Mouse (Mus musculus): Measurements from ENCODE around the gene Ube4b. TPM values are rescaled to one million over a fixed set of nuclear protein-coding genes. Genes with fewer than 3 reads are reported as not detected.
"Not testable (repeated sequence)": the region's sequence is repeated elsewhere in the genome, so short reads cannot be mapped to it uniquely, and the experiment has no call there.

Ube4b gene
- 95.4 and 101 TPM in 2 replicates for polyA plus RNA-seq (2012; rRNA removed)

DNA sequence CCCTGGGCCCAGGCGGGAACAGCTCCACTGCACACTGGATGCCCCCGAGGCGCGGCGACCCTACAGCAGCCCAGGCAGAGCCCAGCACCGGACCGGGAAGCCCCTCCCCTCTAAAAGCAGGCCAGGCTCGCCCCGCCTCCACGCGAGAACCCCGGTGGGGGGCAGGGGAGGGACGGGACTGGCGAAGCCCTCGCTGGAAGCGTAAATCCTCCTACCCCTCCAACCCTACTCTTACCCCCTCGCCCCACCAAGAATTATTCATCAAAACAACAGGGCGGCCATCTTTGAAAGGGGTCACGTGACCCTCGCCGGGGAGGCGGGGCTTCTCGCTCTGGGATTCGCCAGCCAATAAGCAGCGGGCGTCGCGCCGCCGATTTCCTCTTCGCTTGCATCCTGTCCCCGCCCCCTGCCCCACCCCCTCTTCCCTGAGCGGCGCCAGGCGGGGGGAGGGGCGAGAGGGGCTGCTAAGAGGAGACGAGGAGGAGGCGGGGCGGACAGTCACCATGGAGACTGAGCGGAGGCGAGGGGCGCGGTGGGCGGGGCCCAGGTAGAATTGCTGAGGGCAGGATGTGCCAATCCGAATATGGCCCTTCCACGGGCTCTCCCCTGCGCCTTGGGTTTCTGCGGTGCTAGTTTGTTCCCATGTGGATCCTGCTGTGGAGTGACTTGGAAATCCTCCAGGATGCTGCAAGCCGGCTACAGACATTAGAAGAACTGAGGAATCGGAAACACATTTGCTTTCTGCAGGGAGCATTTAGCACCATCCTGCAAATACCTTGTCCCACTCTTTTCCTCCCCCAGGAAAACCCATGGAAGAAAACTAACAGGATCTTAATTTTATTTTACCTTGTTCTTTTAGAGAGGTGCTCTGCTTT is at the start of gene Ube4b:
Gene Ube4b, minus strand, starts transcription at position 425 of the 875 bp plus-strand sequence.
- peak; percentile 95 to 98 for DNase-seq (ENCODE audit: extremely low spot score in 1 of 2, low spot score in 1 of 2)

DNA sequence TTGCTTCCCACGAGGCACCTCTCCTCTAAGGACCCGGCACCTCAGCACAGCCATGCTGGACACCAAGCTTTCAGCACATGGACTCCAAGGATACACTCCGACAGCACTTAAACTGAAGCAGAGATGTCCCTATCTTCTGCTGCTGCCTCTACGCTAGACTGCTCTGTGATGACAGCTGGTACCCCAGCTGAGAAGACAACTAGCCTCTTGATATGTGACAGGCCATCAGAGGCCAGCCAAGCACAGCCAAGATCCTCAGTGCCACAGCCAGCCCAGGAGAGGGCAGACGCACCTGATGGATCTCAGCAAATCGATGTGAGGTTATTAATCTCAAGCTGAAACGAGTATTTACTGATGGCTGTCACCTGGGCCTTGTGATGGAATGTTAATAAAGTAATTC is 48.5 kb upstream of the Ube4b start:
- no peak for DNase-seq (ENCODE audit: extremely low spot score in 1 of 2, low spot score in 1 of 2)

DNA sequence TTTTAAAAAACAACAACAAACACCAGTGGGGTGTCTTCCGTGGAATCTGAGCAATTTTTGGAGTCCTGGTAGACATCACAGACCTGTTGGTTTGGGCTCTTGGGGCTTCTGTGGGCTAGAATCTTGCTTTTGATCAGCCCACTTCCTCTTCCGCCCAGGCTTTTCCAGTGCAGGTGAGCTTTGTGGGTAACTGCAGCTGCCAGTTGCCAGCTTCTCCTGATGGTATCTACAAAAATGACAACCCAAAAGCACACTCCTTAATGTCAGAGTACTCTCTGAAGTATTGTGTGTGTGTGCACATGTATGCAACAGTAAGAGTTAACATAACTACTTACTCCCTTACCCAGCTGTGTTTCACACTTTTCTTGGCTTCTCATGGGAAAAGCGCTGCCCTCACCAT is 43.0 kb upstream of the Ube4b start:
- no peak for DNase-seq (ENCODE audit: extremely low spot score in 1 of 2, low spot score in 1 of 2)

DNA sequence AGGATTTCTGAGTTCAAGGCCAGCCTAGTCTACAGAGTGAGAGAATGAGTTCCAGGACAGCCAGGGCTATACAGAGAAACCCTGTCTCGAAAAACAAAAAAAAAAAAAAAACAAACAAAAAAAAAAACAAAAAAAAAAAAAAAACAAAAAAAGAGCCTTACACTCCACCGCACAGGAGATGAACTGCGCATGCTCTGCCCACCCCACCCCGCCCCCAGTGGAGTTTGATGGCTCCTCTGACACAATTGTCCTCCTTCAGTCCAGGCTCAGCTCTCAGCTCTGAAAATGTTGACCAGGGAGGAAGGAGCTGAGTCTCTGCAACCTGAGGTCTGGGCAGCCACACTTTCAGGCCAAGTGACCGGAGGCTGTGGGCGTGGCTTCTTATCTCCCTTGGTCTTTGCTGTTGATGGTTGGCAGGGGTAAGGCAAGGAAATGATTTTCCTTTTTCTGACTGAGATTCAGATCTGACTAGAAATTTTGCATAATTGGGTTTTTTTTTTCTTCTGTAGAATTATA is 36.9 kb upstream of the Ube4b start:
- no peak for DNase-seq (ENCODE audit: extremely low spot score in 1 of 2, low spot score in 1 of 2)

DNA sequence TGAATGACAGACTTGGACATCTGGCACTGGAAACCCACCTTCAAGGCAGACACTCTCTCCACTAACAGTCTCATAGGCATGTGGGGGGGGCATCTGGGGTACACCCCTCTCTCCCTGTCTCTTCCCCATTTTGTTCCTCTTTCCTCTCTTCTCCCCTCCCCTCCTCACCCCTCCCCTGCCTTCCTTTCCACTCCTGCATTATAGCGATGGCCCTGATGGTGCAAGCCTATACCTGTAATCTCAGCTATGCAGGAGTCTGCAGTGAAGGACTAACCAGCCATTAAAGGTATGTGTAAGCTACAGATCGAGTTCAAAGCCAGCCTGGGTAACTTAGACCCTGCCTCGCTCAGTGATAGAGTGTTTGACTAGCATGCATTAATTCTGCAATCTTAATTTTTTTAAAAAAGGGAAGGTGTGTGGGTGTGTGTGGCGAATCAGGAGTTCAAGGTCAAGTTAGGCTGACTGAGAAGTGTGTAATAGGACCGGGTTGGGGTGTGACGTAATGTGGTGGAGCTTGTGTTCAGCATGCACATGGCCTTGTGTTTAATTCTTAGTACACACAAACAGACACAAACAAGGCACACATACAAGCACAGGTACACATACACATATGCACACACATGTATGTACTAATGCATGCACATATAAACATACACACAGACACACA is 35.9 kb upstream of the Ube4b start:
- DNase-seq (ENCODE audit: extremely low spot score in 1 of 2, low spot score in 1 of 2), result no peak

DNA sequence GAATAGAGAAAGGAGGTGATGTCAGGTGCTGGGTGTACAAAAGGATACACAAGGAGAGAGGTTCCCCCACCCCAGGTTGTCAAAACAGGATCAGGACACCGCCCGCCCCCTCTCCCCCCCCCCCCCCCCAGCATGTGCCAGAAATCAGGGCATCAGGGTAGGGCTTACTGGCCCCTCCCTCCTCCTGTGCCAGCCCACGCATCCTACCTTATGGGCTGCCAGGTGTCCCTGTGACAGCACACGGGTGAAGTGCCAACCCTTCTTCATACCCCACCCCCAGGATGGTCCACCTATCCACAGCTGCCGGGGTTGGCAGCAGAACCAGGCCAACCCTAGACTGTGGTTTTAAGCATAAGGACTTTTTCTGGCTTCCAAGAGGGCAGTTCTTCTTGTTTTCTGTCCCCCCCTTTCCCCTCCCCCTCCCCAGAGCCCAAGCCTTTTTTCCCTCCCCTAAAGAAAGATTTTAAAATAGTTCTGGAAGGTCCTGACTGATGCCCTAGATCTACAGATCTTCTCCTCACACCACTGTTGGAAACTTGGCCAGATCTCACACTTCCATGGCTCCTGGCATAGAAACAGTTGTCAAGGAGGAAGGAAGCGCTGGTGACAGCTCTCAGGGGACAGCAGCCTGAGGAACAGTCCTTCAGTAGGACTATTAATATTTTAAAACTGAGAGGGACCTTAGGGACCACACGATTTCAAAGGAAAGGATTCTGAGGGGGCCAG is 35.2 kb upstream of the Ube4b start:
- DNase-seq (ENCODE audit: extremely low spot score in 1 of 2, low spot score in 1 of 2), result peak in 1 of 2 experiments; percentile 6

DNA sequence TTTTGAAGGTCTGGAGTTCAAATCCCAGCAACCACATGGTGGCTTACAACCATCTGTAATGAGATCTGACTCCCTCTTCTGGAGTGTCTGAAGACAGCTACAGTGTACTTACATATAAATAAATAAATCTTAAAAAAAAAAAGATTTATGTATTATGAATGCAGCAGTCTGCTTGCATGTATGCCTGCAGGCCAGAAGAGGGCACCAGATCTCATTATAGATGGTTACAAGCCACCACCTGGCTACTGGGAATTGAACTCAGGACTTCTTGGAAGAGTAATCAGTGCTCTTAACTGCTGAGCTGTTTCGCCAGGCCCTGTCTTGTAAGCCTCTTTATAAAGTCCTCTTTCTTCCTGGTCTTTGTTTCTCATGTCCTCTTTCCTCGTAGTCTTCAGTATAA is 33.9 kb upstream of the Ube4b start:
- DNase-seq (ENCODE audit: extremely low spot score in 1 of 2, low spot score in 1 of 2), result not testable (repeated sequence)

DNA sequence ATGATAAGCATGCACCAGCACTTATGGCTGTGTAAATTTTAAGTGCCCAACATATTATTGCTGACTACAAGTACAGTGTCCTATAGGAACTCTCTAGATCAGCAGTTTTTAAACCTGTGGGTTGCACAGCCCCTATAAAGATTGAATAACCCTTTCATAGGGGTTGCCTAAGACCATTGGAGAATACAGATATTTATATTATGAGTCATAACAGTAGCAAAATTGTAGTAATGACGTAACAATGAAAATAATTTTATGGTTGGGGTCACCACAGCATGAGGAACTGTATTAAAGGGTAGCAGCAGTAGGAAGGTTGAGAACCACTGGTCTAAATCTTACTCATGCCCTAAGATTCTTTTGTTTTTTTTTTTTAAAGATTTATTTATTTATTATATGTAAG is 32.9 kb upstream of the Ube4b start:
- DNase-seq (ENCODE audit: extremely low spot score in 1 of 2, low spot score in 1 of 2), result no peak

DNA sequence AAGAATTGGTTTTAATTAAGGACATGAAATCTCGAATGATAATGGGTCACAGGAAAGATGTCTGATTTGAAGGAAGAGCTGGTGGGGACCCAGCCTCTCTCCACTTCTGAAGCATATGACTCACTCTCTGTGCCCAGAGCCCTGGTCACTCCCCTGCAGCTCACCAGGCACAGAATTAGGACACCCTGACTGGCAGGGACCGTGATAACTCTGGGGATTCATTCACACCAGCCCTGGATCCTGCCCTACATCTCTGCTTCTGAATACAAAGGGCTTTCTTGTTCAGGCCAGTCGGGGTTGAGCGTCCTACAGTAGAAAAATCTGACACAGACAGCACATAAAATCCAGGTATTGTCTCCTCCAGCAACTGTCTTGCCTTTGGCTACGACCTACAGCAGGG is 32.0 kb upstream of the Ube4b start:
- DNase-seq (ENCODE audit: extremely low spot score in 1 of 2, low spot score in 1 of 2), result no peak

DNA sequence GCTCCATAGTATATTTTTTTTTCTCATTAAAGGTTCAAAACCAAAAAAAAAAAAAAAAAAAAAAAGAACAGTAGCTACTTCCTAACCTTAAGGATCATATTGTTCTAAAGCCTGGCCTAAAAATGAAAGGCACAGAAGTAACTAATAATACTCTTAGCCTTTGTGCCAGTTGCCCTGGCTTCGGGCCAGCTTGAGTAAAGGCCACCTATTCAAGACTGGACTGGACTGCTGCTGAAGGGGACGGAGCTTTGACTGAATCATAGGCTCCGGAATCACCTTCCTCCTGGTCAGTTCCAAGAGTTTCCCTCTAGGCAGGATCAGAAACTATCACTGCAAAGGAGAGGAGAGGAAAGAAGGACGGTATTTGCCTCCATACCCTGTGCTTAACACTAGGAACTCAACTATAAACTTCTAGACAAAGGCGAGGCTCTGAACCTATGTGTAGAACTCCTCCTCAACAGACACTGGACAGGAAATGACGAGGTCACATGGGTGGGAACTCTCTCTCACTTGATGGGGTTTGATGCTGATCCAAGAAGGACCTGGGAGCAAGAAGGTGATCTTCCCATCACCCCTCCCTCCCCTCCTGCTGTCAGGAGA is 31.4 kb upstream of the Ube4b start:
- no peak for DNase-seq (ENCODE audit: extremely low spot score in 1 of 2, low spot score in 1 of 2)

DNA sequence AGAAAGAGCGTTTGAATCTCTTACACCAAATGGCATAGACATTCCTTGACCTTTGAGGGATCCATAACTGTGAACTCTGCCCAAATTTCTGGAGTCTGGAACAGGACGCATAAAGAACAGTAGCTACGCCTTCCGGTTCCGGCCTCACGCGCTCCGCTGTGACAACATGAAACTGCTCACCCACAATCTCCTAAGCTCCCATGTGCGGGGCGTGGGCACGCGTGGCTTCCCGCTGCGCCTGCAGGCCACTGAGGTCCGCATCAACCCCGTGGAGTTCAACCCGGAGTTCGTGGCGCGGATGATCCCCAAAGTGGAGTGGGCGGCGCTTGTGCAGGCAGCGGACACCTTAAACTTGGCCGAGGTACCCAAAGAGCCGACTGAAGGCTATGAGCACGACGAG is 30.6 kb upstream of the Ube4b start:
- not testable (repeated sequence) for DNase-seq (ENCODE audit: extremely low spot score in 1 of 2, low spot score in 1 of 2)

DNA sequence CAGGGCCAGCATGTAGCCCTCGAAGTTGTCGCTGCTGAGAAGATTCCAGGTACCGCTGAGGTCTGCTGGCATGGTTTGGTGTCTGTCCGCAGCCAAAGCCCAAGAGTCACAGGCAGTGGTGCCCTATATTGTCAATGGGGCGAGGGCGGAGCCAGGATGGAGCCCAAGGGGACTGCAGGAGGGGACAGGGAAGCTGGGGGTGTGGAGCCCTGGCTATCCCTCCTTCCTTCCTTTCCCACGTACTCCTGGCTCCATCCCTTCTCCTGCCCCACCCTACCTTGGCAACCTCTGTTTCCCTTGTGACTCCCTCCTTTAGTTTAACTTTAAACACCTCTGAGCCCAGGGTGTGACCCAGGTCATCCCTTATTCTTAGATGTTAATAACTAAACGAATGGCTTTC is 28.3 kb upstream of the Ube4b start, which contains the start of gene Rbp7:
Gene Rbp7, minus strand, starts transcription at position 100 of the 400 bp plus-strand sequence.
- no peak for DNase-seq (ENCODE audit: extremely low spot score in 1 of 2, low spot score in 1 of 2)

DNA sequence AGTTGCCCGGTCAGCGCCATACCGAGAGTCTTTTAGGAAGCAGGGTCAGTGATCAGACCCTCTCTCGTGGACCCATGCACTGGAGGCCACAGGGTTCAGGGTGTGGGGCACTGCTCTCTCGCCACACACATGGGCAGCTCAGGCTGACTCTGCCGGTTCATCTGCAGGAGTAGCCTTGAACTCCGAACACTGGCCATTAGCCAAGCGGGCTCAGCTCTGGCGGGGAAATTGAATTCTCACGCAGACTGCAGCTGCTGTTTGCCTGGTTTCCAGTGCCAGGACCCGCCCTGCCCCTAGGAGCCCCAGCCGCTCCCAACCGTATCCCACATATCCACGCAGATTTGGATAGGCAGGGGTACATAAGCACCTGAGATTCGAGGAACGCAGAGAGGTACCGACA is 27.7 kb upstream of the Ube4b start:
- DNase-seq (ENCODE audit: extremely low spot score in 1 of 2, low spot score in 1 of 2), result no peak

DNA sequence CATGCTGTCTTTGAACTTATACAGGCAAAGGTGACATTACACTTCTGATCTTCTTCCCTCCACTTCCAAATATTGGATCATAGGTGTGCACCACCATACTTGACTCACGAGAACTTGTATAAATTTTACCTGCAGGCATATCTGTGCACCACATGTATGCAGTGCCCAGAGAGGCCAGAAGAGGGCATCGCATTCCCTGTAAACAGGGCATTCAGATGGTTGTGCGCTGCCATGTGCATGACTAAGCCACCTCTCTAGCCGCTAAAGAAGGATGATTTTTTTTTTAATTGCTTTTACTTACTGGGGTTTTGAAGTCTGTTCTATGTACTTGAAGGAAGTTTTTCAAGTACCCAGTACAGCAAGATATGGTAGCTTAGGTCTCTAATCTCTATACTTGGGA is 27.1 kb upstream of the Ube4b start:
- DNase-seq (ENCODE audit: extremely low spot score in 1 of 2, low spot score in 1 of 2), result no peak

DNA sequence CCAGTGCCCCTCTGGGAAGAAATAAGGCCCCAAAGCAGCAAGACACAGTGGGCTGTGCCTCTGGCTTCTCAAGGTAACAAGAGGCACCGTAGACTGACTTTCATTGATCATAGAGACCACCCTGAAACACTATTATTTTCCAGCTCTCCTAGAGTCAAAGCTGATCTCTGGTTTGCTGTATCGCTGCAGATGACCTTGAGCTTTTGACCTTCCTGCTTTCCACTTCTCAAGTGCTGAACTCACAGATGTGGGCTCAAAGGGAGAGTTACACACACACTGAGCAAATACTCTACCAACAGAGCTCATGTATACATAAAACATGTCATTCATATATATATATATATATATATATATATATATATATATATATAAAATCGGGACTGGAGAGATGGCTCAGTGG is 24.1 kb upstream of the Ube4b start:
- no peak for DNase-seq (ENCODE audit: extremely low spot score in 1 of 2, low spot score in 1 of 2)

DNA sequence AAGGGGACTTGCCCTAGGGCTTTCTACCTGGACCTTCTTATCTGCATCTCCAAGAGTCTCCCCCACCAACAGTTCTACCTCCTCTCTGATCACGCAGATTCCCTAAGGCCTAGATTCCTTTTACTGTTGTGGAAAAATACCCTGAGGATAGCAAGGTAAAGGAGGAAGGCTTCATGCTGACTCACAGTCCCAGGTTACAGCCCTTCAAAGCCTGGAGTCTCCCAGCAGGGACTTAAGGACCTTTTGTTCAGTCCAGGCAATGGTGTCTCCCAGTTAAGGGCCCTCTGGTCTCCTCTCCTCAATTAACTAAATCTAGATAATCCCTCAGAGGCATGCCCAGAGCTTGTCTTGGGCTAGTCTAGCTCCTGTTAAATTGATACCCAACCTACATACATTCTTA is 19.8 kb upstream of the Ube4b start:
- DNase-seq (ENCODE audit: extremely low spot score in 1 of 2, low spot score in 1 of 2), result no peak

DNA sequence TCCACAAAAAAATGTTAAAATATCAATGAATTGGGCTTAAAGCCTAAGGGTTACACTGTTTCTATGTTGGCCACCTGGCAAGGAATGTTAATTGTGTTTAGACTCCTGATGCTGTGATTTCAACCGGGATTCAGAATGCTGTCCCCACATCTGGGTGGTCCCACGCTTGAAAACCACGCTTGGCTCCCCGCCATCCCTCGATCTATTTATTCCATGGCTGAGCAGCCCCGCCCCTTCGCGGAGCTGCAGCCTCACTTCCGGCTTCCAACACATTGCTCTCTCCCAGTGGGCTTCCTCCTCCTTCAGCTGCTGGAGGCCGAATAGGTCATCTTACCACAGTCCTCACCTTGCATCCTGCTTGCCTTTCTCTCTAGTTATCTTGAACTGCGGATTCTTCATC is 19.3 kb upstream of the Ube4b start:
- no peak for DNase-seq (ENCODE audit: extremely low spot score in 1 of 2, low spot score in 1 of 2)

DNA sequence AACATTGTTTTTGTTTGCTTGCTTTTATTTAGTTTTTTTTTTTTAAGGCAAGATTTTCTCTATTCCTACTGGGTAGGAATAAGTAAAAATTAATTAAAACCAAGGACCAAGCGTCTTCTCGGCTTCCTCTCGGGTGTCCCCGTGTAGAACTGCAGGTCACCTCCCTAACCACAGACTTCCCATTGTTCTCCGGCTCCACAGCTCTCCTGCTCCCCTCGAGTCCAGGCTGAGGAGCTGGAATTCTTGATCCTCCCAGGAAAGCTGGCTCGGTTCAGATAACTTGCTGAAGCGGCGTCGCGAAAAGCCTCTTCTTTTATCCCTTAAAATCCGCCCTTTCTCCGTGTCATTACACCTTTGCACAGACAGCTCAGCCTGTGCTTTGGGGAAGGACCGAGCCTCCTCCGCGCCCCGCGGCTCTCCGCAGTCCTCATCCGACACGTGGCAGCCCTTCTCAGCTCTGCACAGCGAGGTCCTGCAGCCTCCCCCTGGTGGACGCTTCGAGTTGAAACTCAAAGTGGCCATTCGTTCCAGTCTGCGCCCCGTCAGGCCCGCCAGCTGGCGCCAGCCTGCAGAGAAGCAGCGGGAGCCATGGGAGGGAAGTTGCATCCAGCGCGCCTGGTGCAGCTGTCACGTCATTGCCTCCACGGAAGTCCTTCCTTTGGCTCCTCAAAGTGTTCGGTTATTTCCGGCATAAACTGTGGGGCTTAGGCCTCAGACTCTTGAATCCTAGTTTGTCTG is 18.6 kb upstream of the Ube4b start:
- DNase-seq (ENCODE audit: extremely low spot score in 1 of 2, low spot score in 1 of 2), result peak; percentile 81 to 87

DNA sequence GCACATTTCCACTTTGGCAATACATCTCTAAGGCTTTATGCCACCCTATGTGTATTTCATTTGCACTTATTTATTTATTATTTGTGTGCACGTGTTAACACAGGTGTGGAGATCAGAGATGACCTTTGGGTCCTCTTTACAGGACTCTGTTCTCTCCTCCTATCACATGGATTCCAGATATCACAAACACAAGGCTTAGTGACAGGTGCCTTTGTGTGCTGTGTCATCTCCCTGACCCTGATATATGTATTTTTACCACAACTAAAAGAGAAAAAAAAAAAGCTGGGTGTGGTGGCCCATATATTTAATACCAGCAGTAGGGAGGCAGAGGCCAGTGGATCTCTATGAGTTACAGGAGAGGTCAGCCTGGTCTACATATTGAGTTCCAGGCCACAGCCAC is 17.9 kb upstream of the Ube4b start:
- DNase-seq (ENCODE audit: extremely low spot score in 1 of 2, low spot score in 1 of 2), result no peak

DNA sequence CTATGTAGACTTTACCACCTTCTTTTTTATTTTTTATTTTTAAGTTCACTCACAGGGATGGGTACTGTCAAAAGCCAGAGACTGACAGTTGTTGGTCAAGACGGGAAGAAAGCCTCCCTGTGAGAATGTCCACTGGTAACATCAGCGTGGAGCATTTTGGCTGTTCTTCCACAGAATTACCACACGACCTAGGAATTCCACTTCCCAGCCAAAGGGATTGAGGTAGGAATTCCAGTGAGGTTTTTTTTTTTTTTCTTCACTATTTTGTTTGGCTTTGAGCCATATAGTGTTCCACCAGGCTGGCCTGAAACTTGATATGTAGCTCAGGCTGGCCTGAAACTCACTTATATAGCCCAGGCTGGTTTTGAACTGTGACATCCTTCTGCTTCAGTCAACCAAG is 15.9 kb upstream of the Ube4b start:
- DNase-seq (ENCODE audit: extremely low spot score in 1 of 2, low spot score in 1 of 2), result no peak
